In genomic region chr3:94837959-94838496, GRCm38 (mm10) we compare ENCODE assay signal across 8 mouse cellular contexts. TPM values are rescaled to one million over a fixed set of nuclear protein-coding genes. Genes with fewer than 3 reads are reported as not detected.
DNase-seq lines count a peak whose midpoint lies in the region; ATAC-seq and TF ChIP-seq lines count a peak whose summit lies in the region.

No protein-coding gene starts in this region.

- H3K79me2 ChIP-seq in MEL (ENCODE audit: control insufficient read depth, insufficient read depth, low read length, poor library complexity) = peaks cover 37% of the 10 kb centered on the region

- H3K9ac ChIP-seq in MEL (ENCODE audit: control insufficient read depth, low read depth, low read length, poor library complexity, severe bottlenecking) = peak overlapping the region; percentile 46
- H3K9ac ChIP-seq in lung, embryonic 15.5 days = peak overlapping the region; percentile 83

- H3K4me2 ChIP-seq in lung, embryonic 15.5 days = peak overlapping the region; percentile 70

- peak overlapping the region; percentile 40 for H3K27ac ChIP-seq in MEL (ENCODE audit: control insufficient read depth, low read depth, low read length)
- peak overlapping the region; percentile 99 for H3K27ac ChIP-seq in lung, embryonic 15.5 days
- peak overlapping the region; percentile 83 for H3K27ac ChIP-seq in olfactory bulb, adult 2 months (ENCODE audit: insufficient read depth, low read depth, low read length)

- TF ChIP-seq RAD21 in MEL (IDR thresholded peaks at IDR 0.05; ENCODE audit: low read depth, low read length) = no peak

- peaks cover 7 to 13% of the 10 kb centered on the region in 2 experiments for H3K4me1 ChIP-seq in MEL (ENCODE audit: control insufficient read depth in 1 of 2, insufficient read depth in 2 of 2, low read length in 2 of 2)
- peaks cover 22% of the 10 kb centered on the region for H3K4me1 ChIP-seq in lung, embryonic 15.5 days
- H3K4me1 ChIP-seq in olfactory bulb, adult 2 months (ENCODE audit: control insufficient read depth, insufficient read depth, low read length) = peaks cover 2% of the 10 kb centered on the region; the same call in 1 of the 2 replicates

- no peaks in the 10 kb centered on the region for H3K9me3 ChIP-seq in MEL (replicated peaks; ENCODE audit: insufficient read depth, low read length)
- H3K9me3 ChIP-seq in lung, embryonic 15.5 days = no peaks in the 10 kb centered on the region

- H3K4me3 ChIP-seq in MEL (ENCODE audit: control insufficient read depth in 1 of 2, insufficient read depth in 1 of 2, low read depth in 2 of 2, low read length in 2 of 2) = peak overlapping the region; percentile 45 to 62
- peak overlapping the region; percentile 74 for H3K4me3 ChIP-seq in lung, embryonic 15.5 days
- H3K4me3 ChIP-seq in olfactory bulb, adult 2 months (ENCODE audit: insufficient read depth, low read depth, low read length) = peak overlapping the region; percentile 76

- peak; percentile 86 for DNase-seq in MEL (ENCODE audit: low read depth, low spot score)
- DNase-seq in cerebellum, adult 18-20 months = peak; percentile 91 to 92
- DNase-seq in forelimb bud, embryonic 11.5 days (ENCODE audit: low read depth, low spot score) = peak; percentile 78
- peak; percentile 71 for DNase-seq in layer of hippocampus, adult 9-10 months (ENCODE audit: low spot score)
- DNase-seq in thymus, adult 18-20 months = peak; percentile 59 to 68

- peak; percentile 44 to 73; a peak in 3 of 4 replicates for ATAC-seq in hematopoietic stem cell, adult 5-6 weeks (replicated peaks in 1 of 2; ENCODE audit: insufficient read depth in 1 of 2, low FRiP score in 2 of 2, low TSS enrichment in 1 of 2, low read depth in 1 of 2, poor library complexity in 2 of 2, severe bottlenecking in 2 of 2)
- ATAC-seq in lung, embryonic 15.5 days (ENCODE audit: borderline replicate concordance, extremely low read depth, low FRiP score, low TSS enrichment) = peak; percentile 78

- TF ChIP-seq POLR2A in MEL (IDR thresholded peaks at IDR 0.05; ENCODE audit: control insufficient read depth in 1 of 2, insufficient read depth in 1 of 2, low read depth in 1 of 2, low read length in 2 of 2, poor library complexity in 1 of 2) = no peak; a peak in 1 of 4 replicates
- peak; percentile 45 for TF ChIP-seq POLR2A in olfactory bulb, adult 2 months (IDR thresholded peaks at IDR 0.05; ENCODE audit: insufficient read depth, low read depth, low read length)

- no peak for TF ChIP-seq CTCF in MEL (IDR thresholded peaks at IDR 0.05 in 2 of 3, conservative IDR thresholded peaks at IDR 0.05 in 1 of 3; ENCODE audit: control insufficient read depth in 1 of 3, insufficient read depth in 1 of 3, low read depth in 2 of 3, low read length in 3 of 3, poor library complexity in 1 of 3, severe bottlenecking in 1 of 3)
- TF ChIP-seq CTCF in olfactory bulb, adult 2 months (IDR thresholded peaks at IDR 0.05; ENCODE audit: insufficient read depth, low read depth, low read length) = no peak

- WGBS in lung, embryonic 15.5 days = 1% methylated on average over 41 of the region's 62 CpGs
- WGBS in olfactory bulb, adult 2 months = under 1% methylated on average over 62 of the region's 62 CpGs

- H3K36me3 ChIP-seq in MEL (ENCODE audit: control insufficient read depth in 1 of 2, insufficient read depth in 2 of 2, low read length in 2 of 2) = peaks cover 0 to 16% of the 10 kb centered on the region in 2 experiments; a peak in 2 of 4 replicates
- no peaks in the 10 kb centered on the region for H3K36me3 ChIP-seq in lung, embryonic 15.5 days

- H3K27me3 ChIP-seq in MEL (ENCODE audit: control insufficient read depth in 1 of 2, insufficient read depth in 2 of 2, low read length in 2 of 2) = no peaks in the 10 kb centered on the region
- H3K27me3 ChIP-seq in lung, embryonic 15.5 days = no peaks in the 10 kb centered on the region

- 0 out of 4 replicates have a peak, but pooled peaks of 1 of the 2 experiments have one; percentile 15 for TF ChIP-seq EP300 in MEL (IDR thresholded peaks at IDR 0.05; ENCODE audit: low read depth in 1 of 2, low read length in 2 of 2)

TF ChIP-seq in MEL, 35 proteins besides CTCF, POLR2A, EP300 and RAD21:
- TF ChIP-seq MXI1 (IDR thresholded peaks at IDR 0.05; ENCODE audit: low read depth, low read length) (0 out of 2 replicates have a peak, but pooled peaks have one; percentile 10), TBP (IDR thresholded peaks at IDR 0.05; ENCODE audit: low read depth, low read length) (peak; percentile 76), POLR2AphosphoS2 (IDR thresholded peaks at IDR 0.05; ENCODE audit: low read length) (no peak), CHD1 (IDR thresholded peaks at IDR 0.05; ENCODE audit: low read depth, low read length) (0 out of 2 replicates have a peak, but pooled peaks have one; percentile 30), ZC3H11A (IDR thresholded peaks at IDR 0.05; ENCODE audit: low read depth, low read length) (no peak), RCOR1 (IDR thresholded peaks at IDR 0.05; ENCODE audit: low read depth, low read length) (peak; percentile 74), HCFC1 (IDR thresholded peaks at IDR 0.05; ENCODE audit: low read depth, low read length) (0 out of 2 replicates have a peak, but pooled peaks have one; percentile 59), GATA1 (IDR thresholded peaks at IDR 0.05; ENCODE audit: low read depth, low read length) (peak; percentile 32; the same call in 1 of the 2 replicates)

RNA-seq across cellular contexts. Expression of gene Pogz, which starts 0.7 kb away (rescaled TPM):
- 10.6 and 12.9 TPM in 2 replicates for total RNA-seq in MEL (2012; rRNA removed)
- polyA plus RNA-seq in MEL (2012; ENCODE audit: insufficient read depth in 1 of 2, insufficient read length in 2 of 2, low read depth in 1 of 2, low replicate concordance in 2 of 2, missing spikeins in 1 of 2) = 10 to 100 TPM in 1 of 2 experiments, not detected in 1; 31.6 TPM
- total RNA-seq in hematopoietic stem cell, adult 5-6 weeks (2017) = 25.1 and 26.9 TPM in 2 replicates
- polyA plus RNA-seq in lung, embryonic 15.5 days (2015; fragmentation: Nextera tagmentation; extraction: Ambion mirVana) = 13.7 and 16.3 TPM in 2 replicates
- polyA plus RNA-seq in olfactory bulb, adult 2 months (2012; ENCODE audit: insufficient read depth, insufficient read length, low replicate concordance, missing spikeins) = not detected in 2 replicates

RNA-seq across cellular contexts. Expression of gene Psmb4, which starts 48.7 kb away (rescaled TPM):
- 890 and 977 TPM in 2 replicates for total RNA-seq in MEL (2012; rRNA removed)
- polyA plus RNA-seq in MEL (2012; ENCODE audit: insufficient read depth in 1 of 2, insufficient read length in 2 of 2, low read depth in 1 of 2, low replicate concordance in 2 of 2, missing spikeins in 1 of 2) = 100 to 1,000 TPM; 826 to 964 TPM
- 170 and 200 TPM in 2 replicates for total RNA-seq in hematopoietic stem cell, adult 5-6 weeks (2017)
- polyA plus RNA-seq in lung, embryonic 15.5 days (2015; fragmentation: Nextera tagmentation; extraction: Ambion mirVana) = 336 and 350 TPM in 2 replicates
- polyA plus RNA-seq in olfactory bulb, adult 2 months (2012; ENCODE audit: insufficient read depth, insufficient read length, low replicate concordance, missing spikeins) = not detected in 2 replicates

RNA-seq across cellular contexts. Expression of gene Cgn, which starts 51.7 kb away (rescaled TPM):
- 0.04 and 0.07 TPM in 2 replicates for total RNA-seq in MEL (2012; rRNA removed)
- under 1 TPM in 1 of 2 experiments, not detected in 1; 0.86 TPM for polyA plus RNA-seq in MEL (2012; ENCODE audit: insufficient read depth in 1 of 2, insufficient read length in 2 of 2, low read depth in 1 of 2, low replicate concordance in 2 of 2, missing spikeins in 1 of 2)
- not detected in 2 replicates for total RNA-seq in hematopoietic stem cell, adult 5-6 weeks (2017)
- polyA plus RNA-seq in lung, embryonic 15.5 days (2015; fragmentation: Nextera tagmentation; extraction: Ambion mirVana) = 28.8 and 29.7 TPM in 2 replicates
- polyA plus RNA-seq in olfactory bulb, adult 2 months (2012; ENCODE audit: insufficient read depth, insufficient read length, low replicate concordance, missing spikeins) = not detected in 2 replicates

Comparison
In these comparisons a context has a peak if more than half of its experiments do, and no peak if none do; other contexts are left out.
1. Peak in every context shown above with its lines: DNase-seq, ATAC-seq, H3K4me3 ChIP-seq and H3K27ac ChIP-seq.
2. H3K27ac ChIP-seq: peak in every context shown above with its lines; median percentile 99 in lung, embryonic 15.5 days; 83 in olfactory bulb, adult 2 months; 40 in MEL.
3. RNA of gene Cgn, which starts 51.7 kb away (polyA plus RNA-seq): 28.8 to 29.7 TPM in lung, embryonic 15.5 days; 0.86 TPM in MEL and not detected in olfactory bulb, adult 2 months; every median in the first group is over 10 times any median in the second.